Mouse (Mus musculus) neural tube, embryonic 12.5 days (tissue): Measurements from ENCODE around the gene Rpl3. TPM values are rescaled to one million over a fixed set of nuclear protein-coding genes. Genes with fewer than 3 reads are reported as not detected.

Experiments used
- ATAC-seq: fragments of 200-750 bp; cut with Nextera tagmentation; 2 replicates; pipeline ENCODE4 v1.8.0; 2017; ENCODE audit warnings: low read depth, mild to moderate bottlenecking, moderate TSS enrichment, moderate library complexity; ENCODE audit not compliant: low FRiP score
- H3K27ac ChIP-seq: fragments of 300-500 bp; sonication (generic); 2 replicates; pipeline ENCODE4 v1.5.1; 2016
- H3K27me3 ChIP-seq: fragments of 300-500 bp; sonication (generic); replicated peaks from 2 replicates; pipeline ENCODE4 v1.6.1; 2016; ENCODE audit warnings: mild to moderate bottlenecking
- H3K36me3 ChIP-seq: fragments of 300-500 bp; sonication (generic); 2 replicates; pipeline ENCODE4 v1.6.1; 2016; ENCODE audit warnings: mild to moderate bottlenecking
- H3K4me1 ChIP-seq: fragments of 300-500 bp; sonication (generic); 2 replicates; pipeline ENCODE4 v1.6.1; 2016
- H3K4me2 ChIP-seq: fragments of 300-500 bp; sonication (generic); replicated peaks from 2 replicates; pipeline ENCODE4 v1.6.1; 2016; ENCODE audit warnings: mild to moderate bottlenecking
- H3K4me3 ChIP-seq: fragments of 300-500 bp; sonication (generic); 2 replicates; pipeline ENCODE4 v1.5.1; 2016
- H3K9ac ChIP-seq: fragments of 300-500 bp; sonication (generic); 2 replicates; pipeline ENCODE4 v1.6.1; 2016; ENCODE audit warnings: mild to moderate bottlenecking
- H3K9me3 ChIP-seq: fragments of 300-500 bp; sonication (generic); 2 replicates; pipeline ENCODE4 v1.6.1; 2016; ENCODE audit warnings: mild to moderate bottlenecking
- WGBS: fragments of 180-500 bp; shearing (Covaris S2); methylation state at CpG from one replicate; pipeline ENCODE4 v1.1.7; 2016; 5-methylcytosine and 5-hydroxymethylcytosine counted together
- microRNA-seq: library from miRNA; unstranded; fragments of <30 nt; microRNA quantifications from one replicate; pipeline ENCODE4, GENCODE M21; 2017
- polyA plus RNA-seq: library from polyadenylated mRNA; unstranded; fragments of >200 nt; fragmentation: Nextera tagmentation; extraction: Ambion mirVana; gene quantifications from 2 replicates; pipeline ENCODE4 v1.2.1, GENCODE M21; 2016

Rpl3 gene
- polyA plus RNA-seq, 1 experiment from 2014 or later: 670 TPM

- H3K27me3 ChIP-seq: no peaks in the 10 kb centered on the region
- no peaks in the 10 kb centered on the region for H3K9me3 ChIP-seq
- WGBS: 84% methylated on average over 11 of the region's 11 CpGs
- H3K36me3 ChIP-seq: no peaks in the 10 kb centered on the region
- no peak overlapping the region for H3K4me2 ChIP-seq
- no peak for ATAC-seq
- H3K9ac ChIP-seq: no peak overlapping the region
- no peaks in the 10 kb centered on the region for H3K4me1 ChIP-seq
- no peak overlapping the region for H3K27ac ChIP-seq
- no peak overlapping the region for H3K4me3 ChIP-seq
These were observed 54.2 kb downstream of the Rpl3 start for GRCm38 (mm10) chr15:80037255-80038109.

GRCm38 (mm10) chr15:80035341-80035885 is 56.3 kb downstream of the Rpl3 start:
- Histone ChIP-seq H3K36me3 (no peaks in the 10 kb centered on the region), H3K4me3 (no peak overlapping the region), H3K4me1 (no peaks in the 10 kb centered on the region), H3K9me3 (no peaks in the 10 kb centered on the region), H3K27ac (no peak overlapping the region), H3K4me2 (no peak overlapping the region), H3K9ac (no peak overlapping the region), H3K27me3 (no peaks in the 10 kb centered on the region)
- ATAC-seq: no peak
- 81% methylated on average over 6 of the region's 6 CpGs for WGBS

- no peaks in the 10 kb centered on the region for H3K9me3 ChIP-seq
- H3K27me3 ChIP-seq: no peaks in the 10 kb centered on the region
- H3K4me1 ChIP-seq: no peaks in the 10 kb centered on the region
- H3K36me3 ChIP-seq: no peaks in the 10 kb centered on the region
- no peak overlapping the region for H3K4me3 ChIP-seq
- no peak overlapping the region for H3K9ac ChIP-seq
- no peak for ATAC-seq
- no peak overlapping the region for H3K27ac ChIP-seq
- no peak overlapping the region for H3K4me2 ChIP-seq
These were observed 56.8 kb downstream of the Rpl3 start for GRCm38 (mm10) chr15:80034913-80035312.

GRCm38 (mm10) chr15:80034366-80034765 is 57.3 kb downstream of the Rpl3 start:
- H3K27ac ChIP-seq: no peak overlapping the region
- H3K4me2 ChIP-seq: no peak overlapping the region
- no peak for ATAC-seq
- 75% methylated on average over 7 of the region's 7 CpGs for WGBS
- no peaks in the 10 kb centered on the region for H3K27me3 ChIP-seq
- no peak overlapping the region for H3K4me3 ChIP-seq
- H3K9ac ChIP-seq: no peak overlapping the region
- H3K36me3 ChIP-seq: no peaks in the 10 kb centered on the region
- H3K9me3 ChIP-seq: no peaks in the 10 kb centered on the region
- no peaks in the 10 kb centered on the region for H3K4me1 ChIP-seq

GRCm38 (mm10) chr15:80031133-80031532 is 60.5 kb downstream of the Rpl3 start:
- H3K4me2 ChIP-seq: no peak overlapping the region
- H3K9ac ChIP-seq: no peak overlapping the region
- no peaks in the 10 kb centered on the region for H3K27me3 ChIP-seq
- 88% methylated on average over 4 of the region's 4 CpGs for WGBS
- no peaks in the 10 kb centered on the region for H3K36me3 ChIP-seq
- no peak overlapping the region for H3K27ac ChIP-seq
- no peak overlapping the region for H3K4me3 ChIP-seq
- H3K4me1 ChIP-seq: no peaks in the 10 kb centered on the region
- H3K9me3 ChIP-seq: no peaks in the 10 kb centered on the region
- ATAC-seq: no peak

GRCm38 (mm10) chr15:80030399-80030798 is 61.3 kb downstream of the Rpl3 start:
- WGBS: 90% methylated on average over 10 of the region's 10 CpGs
- Histone ChIP-seq H3K36me3 (no peaks in the 10 kb centered on the region), H3K4me2 (no peak overlapping the region), H3K4me3 (no peak overlapping the region), H3K4me1 (no peaks in the 10 kb centered on the region), H3K9ac (no peak overlapping the region), H3K9me3 (no peaks in the 10 kb centered on the region), H3K27ac (no peak overlapping the region), H3K27me3 (no peaks in the 10 kb centered on the region)
- ATAC-seq: no peak

GRCm38 (mm10) chr15:80028862-80029261 is 62.8 kb downstream of the Rpl3 start:
- Histone ChIP-seq H3K27me3 (no peaks in the 10 kb centered on the region), H3K36me3 (no peaks in the 10 kb centered on the region), H3K9me3 (no peaks in the 10 kb centered on the region), H3K4me1 (peaks cover 6% of the 10 kb centered on the region), H3K9ac (no peak overlapping the region), H3K27ac (no peak overlapping the region), H3K4me2 (no peak overlapping the region), H3K4me3 (no peak overlapping the region)
- no peak for ATAC-seq
- WGBS: 75% methylated on average over 5 of the region's 5 CpGs

Small RNA genes within 50 kb of the gene (microRNA-seq; reads per million reads assigned to microRNA genes)
- 30.4 reads per million, percentile 36 among the genes with 10 or more reads in this experiment for gene Snord43

Other genes starting within 250 kb of the Rpl3 start
- 5.5 and 5.8 TPM in 2 replicates for gene Apobec3, start 200.2 kb downstream of the Rpl3 start, polyA plus RNA-seq
- 2.6 and 2.7 TPM in 2 replicates for gene Cbx7, start 120.7 kb downstream of the Rpl3 start, polyA plus RNA-seq
- 3.3 TPM in 2 replicates for gene Pdgfb, start 76.9 kb downstream of the Rpl3 start, polyA plus RNA-seq
- 15.8 and 19.6 TPM in 2 replicates for gene Syngr1, start 534 bp downstream of the Rpl3 start, polyA plus RNA-seq
- gene Tab1, start 41.3 kb upstream of the Rpl3 start, polyA plus RNA-seq: 41.6 and 42.4 TPM in 2 replicates
- gene Mgat3, start 81.9 kb upstream of the Rpl3 start, polyA plus RNA-seq: 13.7 and 13.8 TPM in 2 replicates
- gene Mief1, start 142.2 kb upstream of the Rpl3 start, polyA plus RNA-seq: 42.1 and 46.0 TPM in 2 replicates
- gene AC140267.1, start 144.0 kb upstream of the Rpl3 start, polyA plus RNA-seq: 9.5 TPM in 1 of 2 replicates, not detected in the other
- gene Atf4, start 163.3 kb upstream of the Rpl3 start, polyA plus RNA-seq: 111 and 123 TPM in 2 replicates
- gene Rps19bp1, start 172.4 kb upstream of the Rpl3 start, polyA plus RNA-seq: 63.9 and 65.0 TPM in 2 replicates
- gene Cacna1i, start 195.4 kb upstream of the Rpl3 start, polyA plus RNA-seq: 0.11 and 0.25 TPM in 2 replicates